Mouse (Mus musculus): ENCODE measurements around the gene Tspan33. TPM values are rescaled to one million over a fixed set of nuclear protein-coding genes. Genes with fewer than 3 reads are reported as not detected.
A peak's percentile ranks its signal among the peaks of the same experiment; 100 is the strongest.

The Tspan33 gene
- polyA plus RNA-seq, 1 experiment from 2014 or later: 3.5 TPM

GRCm38 (mm10) chr6:29689458-29689857, 4.6 kb upstream of the Tspan33 start:
- Histone ChIP-seq H3K9ac (replicated peaks; ENCODE audit: low read length) (no peak overlapping the region), H3K4me1 (ENCODE audit: control insufficient read depth, insufficient read depth, low read length) (no peaks in the 10 kb centered on the region), H3K4me3 (ENCODE audit: low read depth, low read length) (no peak overlapping the region), H3K4me2 (ENCODE audit: low read depth, low read length) (no peak overlapping the region), H3K36me3 (replicated peaks; ENCODE audit: control insufficient read depth, insufficient read depth, low read depth, low read length) (no peaks in the 10 kb centered on the region), H3K27me3 (ENCODE audit: control insufficient read depth, insufficient read depth, low read length) (no peaks in the 10 kb centered on the region), H3K9me3 (replicated peaks; ENCODE audit: control insufficient read depth, low read length) (no peaks in the 10 kb centered on the region), H3K27ac (replicated peaks; ENCODE audit: low read depth, low read length) (no peak overlapping the region)
- DNase-seq (ENCODE audit: low spot score): no peak
- 75% methylated on average over 8 of the region's 8 CpGs for WGBS
- no peak for ATAC-seq (replicated peaks; ENCODE audit: insufficient number of reproducible peaks, low FRiP score, low TSS enrichment, low read depth)

- no peaks in the 10 kb centered on the region; the same call in 1 of the 2 replicates for H3K4me1 ChIP-seq (ENCODE audit: control insufficient read depth, insufficient read depth, low read length)
- WGBS: 2% methylated on average over 35 of the region's 35 CpGs
- peak overlapping the region; percentile 75 for H3K4me3 ChIP-seq (ENCODE audit: low read depth, low read length)
- H3K4me2 ChIP-seq (ENCODE audit: low read depth, low read length): peak overlapping the region; percentile 99
- H3K36me3 ChIP-seq (replicated peaks; ENCODE audit: control insufficient read depth, insufficient read depth, low read depth, low read length): no peaks in the 10 kb centered on the region
- ATAC-seq (replicated peaks; ENCODE audit: insufficient number of reproducible peaks, low FRiP score, low TSS enrichment, low read depth) (0 out of 2 replicates have a peak, but pooled peaks have one; percentile 29), DNase-seq (ENCODE audit: low spot score) (no peak)
- H3K9me3 ChIP-seq (replicated peaks; ENCODE audit: control insufficient read depth, low read length): no peaks in the 10 kb centered on the region
- H3K27me3 ChIP-seq (ENCODE audit: control insufficient read depth, insufficient read depth, low read length): peaks cover 7% of the 10 kb centered on the region
- peak overlapping the region; percentile 47; the same call in 1 of the 2 replicates for H3K27ac ChIP-seq (replicated peaks; ENCODE audit: low read depth, low read length)
- peak overlapping the region; percentile 71 for H3K9ac ChIP-seq (replicated peaks; ENCODE audit: low read length)
These were observed 610 bp downstream of the Tspan33 start for GRCm38 (mm10) chr6:29694375-29695289.

- H3K4me1 ChIP-seq (ENCODE audit: control insufficient read depth, insufficient read depth, low read length): no peaks in the 10 kb centered on the region; the same call in 1 of the 2 replicates
- ATAC-seq (replicated peaks; ENCODE audit: insufficient number of reproducible peaks, low FRiP score, low TSS enrichment, low read depth): no peak
- WGBS: 54% methylated on average over 3 of the region's 3 CpGs
- H3K4me3 ChIP-seq (ENCODE audit: low read depth, low read length): 0 out of 2 replicates have a peak overlapping the region, but pooled peaks have one; percentile 3
- H3K4me2 ChIP-seq (ENCODE audit: low read depth, low read length): no peak overlapping the region
- H3K27ac ChIP-seq (replicated peaks; ENCODE audit: low read depth, low read length): no peak overlapping the region
- peak overlapping the region; percentile 22 for H3K9ac ChIP-seq (replicated peaks; ENCODE audit: low read length)
- peaks cover 7% of the 10 kb centered on the region for H3K27me3 ChIP-seq (ENCODE audit: control insufficient read depth, insufficient read depth, low read length)
- H3K9me3 ChIP-seq (replicated peaks; ENCODE audit: control insufficient read depth, low read length): no peaks in the 10 kb centered on the region
- no peak for DNase-seq (ENCODE audit: low spot score)
- no peaks in the 10 kb centered on the region for H3K36me3 ChIP-seq (replicated peaks; ENCODE audit: control insufficient read depth, insufficient read depth, low read depth, low read length)
These were observed 1.3 kb downstream of the Tspan33 start for GRCm38 (mm10) chr6:29695290-29695674.

- no peak overlapping the region for H3K27ac ChIP-seq (replicated peaks; ENCODE audit: low read depth, low read length)
- no peak overlapping the region for H3K4me3 ChIP-seq (ENCODE audit: low read depth, low read length)
- WGBS: 74% methylated on average over 7 of the region's 7 CpGs
- peaks cover 7% of the 10 kb centered on the region for H3K27me3 ChIP-seq (ENCODE audit: control insufficient read depth, insufficient read depth, low read length)
- DNase-seq (ENCODE audit: low spot score) (no peak), ATAC-seq (replicated peaks; ENCODE audit: insufficient number of reproducible peaks, low FRiP score, low TSS enrichment, low read depth) (no peak)
- no peaks in the 10 kb centered on the region for H3K9me3 ChIP-seq (replicated peaks; ENCODE audit: control insufficient read depth, low read length)
- no peak overlapping the region for H3K4me2 ChIP-seq (ENCODE audit: low read depth, low read length)
- no peaks in the 10 kb centered on the region for H3K36me3 ChIP-seq (replicated peaks; ENCODE audit: control insufficient read depth, insufficient read depth, low read depth, low read length)
- no peaks in the 10 kb centered on the region; the same call in 1 of the 2 replicates for H3K4me1 ChIP-seq (ENCODE audit: control insufficient read depth, insufficient read depth, low read length)
- no peak overlapping the region for H3K9ac ChIP-seq (replicated peaks; ENCODE audit: low read length)
These were observed 2.0 kb downstream of the Tspan33 start for GRCm38 (mm10) chr6:29695975-29696374.

GRCm38 (mm10) chr6:29697139-29697538, 3.1 kb downstream of the Tspan33 start:
- no peaks in the 10 kb centered on the region for H3K36me3 ChIP-seq (replicated peaks; ENCODE audit: control insufficient read depth, insufficient read depth, low read depth, low read length)
- DNase-seq (ENCODE audit: low spot score): no peak
- no peak for ATAC-seq (replicated peaks; ENCODE audit: insufficient number of reproducible peaks, low FRiP score, low TSS enrichment, low read depth)
- no peaks in the 10 kb centered on the region; the same call in 1 of the 2 replicates for H3K4me1 ChIP-seq (ENCODE audit: control insufficient read depth, insufficient read depth, low read length)
- H3K4me2 ChIP-seq (ENCODE audit: low read depth, low read length): no peak overlapping the region
- no peak overlapping the region for H3K9ac ChIP-seq (replicated peaks; ENCODE audit: low read length)
- H3K9me3 ChIP-seq (replicated peaks; ENCODE audit: control insufficient read depth, low read length): no peaks in the 10 kb centered on the region
- H3K27me3 ChIP-seq (ENCODE audit: control insufficient read depth, insufficient read depth, low read length): peaks cover 7% of the 10 kb centered on the region
- H3K4me3 ChIP-seq (ENCODE audit: low read depth, low read length): no peak overlapping the region
- no peak overlapping the region for H3K27ac ChIP-seq (replicated peaks; ENCODE audit: low read depth, low read length)

- no peaks in the 10 kb centered on the region for H3K9me3 ChIP-seq (replicated peaks; ENCODE audit: control insufficient read depth, low read length)
- no peak overlapping the region for H3K9ac ChIP-seq (replicated peaks; ENCODE audit: low read length)
- no peaks in the 10 kb centered on the region; the same call in 1 of the 2 replicates for H3K4me1 ChIP-seq (ENCODE audit: control insufficient read depth, insufficient read depth, low read length)
- no peak overlapping the region for H3K27ac ChIP-seq (replicated peaks; ENCODE audit: low read depth, low read length)
- DNase-seq (ENCODE audit: low spot score) (no peak), ATAC-seq (replicated peaks; ENCODE audit: insufficient number of reproducible peaks, low FRiP score, low TSS enrichment, low read depth) (no peak)
- no peak overlapping the region for H3K4me3 ChIP-seq (ENCODE audit: low read depth, low read length)
- peaks cover 7% of the 10 kb centered on the region for H3K27me3 ChIP-seq (ENCODE audit: control insufficient read depth, insufficient read depth, low read length)
- 47% methylated on average over 3 of the region's 3 CpGs for WGBS
- H3K36me3 ChIP-seq (replicated peaks; ENCODE audit: control insufficient read depth, insufficient read depth, low read depth, low read length): no peaks in the 10 kb centered on the region
- no peak overlapping the region for H3K4me2 ChIP-seq (ENCODE audit: low read depth, low read length)
These were observed 3.5 kb downstream of the Tspan33 start for GRCm38 (mm10) chr6:29697548-29697947.

GRCm38 (mm10) chr6:29699085-29699745, 5.2 kb downstream of the Tspan33 start:
- H3K27me3 ChIP-seq (ENCODE audit: control insufficient read depth, insufficient read depth, low read length): peaks cover 7% of the 10 kb centered on the region
- H3K4me2 ChIP-seq (ENCODE audit: low read depth, low read length): no peak overlapping the region
- WGBS: 83% methylated on average over 7 of the region's 7 CpGs
- H3K4me1 ChIP-seq (ENCODE audit: control insufficient read depth, insufficient read depth, low read length): no peaks in the 10 kb centered on the region; the same call in 1 of the 2 replicates
- H3K27ac ChIP-seq (replicated peaks; ENCODE audit: low read depth, low read length): no peak overlapping the region
- no peak overlapping the region for H3K4me3 ChIP-seq (ENCODE audit: low read depth, low read length)
- no peaks in the 10 kb centered on the region for H3K9me3 ChIP-seq (replicated peaks; ENCODE audit: control insufficient read depth, low read length)
- no peak for ATAC-seq (replicated peaks; ENCODE audit: insufficient number of reproducible peaks, low FRiP score, low TSS enrichment, low read depth)
- no peak overlapping the region for H3K9ac ChIP-seq (replicated peaks; ENCODE audit: low read length)
- H3K36me3 ChIP-seq (replicated peaks; ENCODE audit: control insufficient read depth, insufficient read depth, low read depth, low read length): no peaks in the 10 kb centered on the region
- no peak for DNase-seq (ENCODE audit: low spot score)

GRCm38 (mm10) chr6:29701051-29701450, 7.0 kb downstream of the Tspan33 start:
- H3K27me3 ChIP-seq (ENCODE audit: control insufficient read depth, insufficient read depth, low read length): no peaks in the 10 kb centered on the region
- H3K4me2 ChIP-seq (ENCODE audit: low read depth, low read length): no peak overlapping the region
- no peaks in the 10 kb centered on the region for H3K4me1 ChIP-seq (ENCODE audit: control insufficient read depth, insufficient read depth, low read length)
- no peak for ATAC-seq (replicated peaks; ENCODE audit: insufficient number of reproducible peaks, low FRiP score, low TSS enrichment, low read depth)
- H3K9me3 ChIP-seq (replicated peaks; ENCODE audit: control insufficient read depth, low read length): no peaks in the 10 kb centered on the region
- no peaks in the 10 kb centered on the region for H3K36me3 ChIP-seq (replicated peaks; ENCODE audit: control insufficient read depth, insufficient read depth, low read depth, low read length)
- no peak overlapping the region for H3K9ac ChIP-seq (replicated peaks; ENCODE audit: low read length)
- WGBS: 77% methylated on average over 6 of the region's 6 CpGs
- no peak overlapping the region for H3K4me3 ChIP-seq (ENCODE audit: low read depth, low read length)
- DNase-seq (ENCODE audit: low spot score): no peak
- no peak overlapping the region for H3K27ac ChIP-seq (replicated peaks; ENCODE audit: low read depth, low read length)
